ENCODE assay signal across 16 mouse cellular contexts in the genomic region with DNA sequence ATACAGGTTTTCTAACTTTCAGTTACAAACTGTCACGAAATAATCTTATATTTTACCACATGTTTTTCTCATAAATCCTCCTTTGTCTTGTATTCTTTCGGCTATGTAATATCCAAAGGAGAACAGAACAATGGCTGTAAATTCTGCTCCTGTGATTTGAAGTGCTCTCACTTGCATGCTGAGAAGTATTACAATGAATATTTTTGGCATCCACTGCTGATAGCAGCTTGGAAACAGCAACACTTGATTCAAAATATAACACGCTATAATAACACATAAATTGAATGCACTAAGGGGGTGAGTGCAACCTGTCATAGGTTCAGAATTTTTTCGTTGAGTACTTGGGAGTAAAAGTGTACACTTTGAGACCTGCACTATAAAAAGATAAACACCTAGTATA.
"Had no signal": no experiment of that assay in that cellular context is flagged by ENCODE, and none has a peak within 500 bp of the region (broad histone marks: within the 10 kb centered on the region; RNA-seq: fewer than 3 reads in every experiment).

No protein-coding gene starts in this region.

- H3K4me2 ChIP-seq: lung, embryonic 15.5 days; midbrain, embryonic 11.5 days; midbrain, embryonic 13.5 days; midbrain, embryonic 15.5 days; neural tube, embryonic 12.5 days had no signal

- H3K4me1 ChIP-seq: lung, embryonic 15.5 days; megakaryocyte, embryonic 14.5 days; midbrain, embryonic 13.5 days; midbrain, embryonic 15.5 days; neural tube, embryonic 12.5 days had no signal

- H3K4me3 ChIP-seq: lung, embryonic 15.5 days; megakaryocyte, embryonic 14.5 days; midbrain, embryonic 13.5 days; midbrain, embryonic 15.5 days; neural tube, embryonic 12.5 days had no signal

- ATAC-seq: lung, postnatal 0 days; midbrain, embryonic 13.5 days; midbrain, embryonic 15.5 days had no signal

- H3K36me3 ChIP-seq: lung, embryonic 15.5 days; midbrain, embryonic 13.5 days; midbrain, embryonic 15.5 days; neural tube, embryonic 12.5 days had no signal

- H3K27ac ChIP-seq: lung, embryonic 15.5 days; macrophage; midbrain, embryonic 13.5 days; midbrain, embryonic 15.5 days; neural tube, embryonic 12.5 days had no signal

- H3K27me3 ChIP-seq: lung, embryonic 15.5 days; megakaryocyte, embryonic 14.5 days; midbrain, embryonic 13.5 days; midbrain, embryonic 15.5 days; neural tube, embryonic 12.5 days had no signal

- H3K9ac ChIP-seq: lung, embryonic 15.5 days; midbrain, embryonic 13.5 days; midbrain, embryonic 15.5 days; neural tube, embryonic 12.5 days had no signal

- DNase-seq: lung, adult 2 months; lung, postnatal 14 days; lung, postnatal 36 days; right cerebral cortex, postnatal 14 days; spleen, adult 18-20 months; thymus, adult 18-20 months; thymus, postnatal 14 days; thymus, postnatal 36 days had no signal

- H3K9me3 ChIP-seq: lung, embryonic 15.5 days; megakaryocyte, embryonic 14.5 days; midbrain, embryonic 13.5 days; midbrain, embryonic 15.5 days; neural tube, embryonic 12.5 days had no signal
